In genomic region chr13:68707296-68707747, GRCm38 (mm10) we compare ENCODE assay signal across 8 mouse cellular contexts.
A peak's percentile ranks its signal among the peaks of the same experiment; 100 is the strongest.
DNase-seq lines count a peak whose midpoint lies in the region; ATAC-seq lines count a peak whose summit lies in the region.

No protein-coding gene starts in this region.

- WGBS in embryonic facial prominence, embryonic 14.5 days = 70% methylated on average over 6 of the region's 6 CpGs
- 88% methylated on average over 6 of the region's 6 CpGs for WGBS in embryonic facial prominence, embryonic 10.5 days

- H3K27me3 ChIP-seq in embryonic facial prominence, embryonic 14.5 days (replicated peaks; ENCODE audit: control insufficient read depth, insufficient read depth, low read length) = no peaks in the 10 kb centered on the region
- no peaks in the 10 kb centered on the region for H3K27me3 ChIP-seq in embryonic facial prominence, embryonic 10.5 days (replicated peaks; ENCODE audit: low read depth, poor library complexity, severe bottlenecking)

- H3K9ac ChIP-seq in embryonic facial prominence, embryonic 14.5 days (ENCODE audit: low read depth, low read length) = no peak overlapping the region

- no peak overlapping the region for H3K4me2 ChIP-seq in embryonic facial prominence, embryonic 14.5 days (ENCODE audit: low read depth, low read length)

- no peaks in the 10 kb centered on the region for H3K4me1 ChIP-seq in embryonic facial prominence, embryonic 14.5 days (ENCODE audit: control insufficient read depth, insufficient read depth, low read length)
- no peaks in the 10 kb centered on the region for H3K4me1 ChIP-seq in embryonic facial prominence, embryonic 10.5 days

- peak; percentile 10 for DNase-seq in embryonic facial prominence, embryonic 14.5 days (ENCODE audit: low spot score)
- DNase-seq in embryonic facial prominence, embryonic 10.5 days (ENCODE audit: low spot score) = no peak
- peak; percentile 70 to 75 for DNase-seq in adrenal gland, postnatal 36 days
- peak; percentile 39 to 50 for DNase-seq in frontal cortex, postnatal 25 days (ENCODE audit: low spot score in 2 of 2)
- peak; percentile 90 for DNase-seq in left cerebral cortex, postnatal 4 days
- DNase-seq in spleen, postnatal 36 days (ENCODE audit: low spot score in 2 of 2) = no peak
- DNase-seq in urinary bladder, adult 2 months (ENCODE audit: low spot score) = no peak

- no peak overlapping the region for H3K27ac ChIP-seq in embryonic facial prominence, embryonic 14.5 days (replicated peaks; ENCODE audit: low read depth, low read length)
- no peak overlapping the region for H3K27ac ChIP-seq in embryonic facial prominence, embryonic 10.5 days (replicated peaks)

- intact Hi-C loops in left cerebral cortex, postnatal 4 days (cut with DNase I) = no loop called here

- no peaks in the 10 kb centered on the region for H3K36me3 ChIP-seq in embryonic facial prominence, embryonic 14.5 days (ENCODE audit: control insufficient read depth, insufficient read depth, low read length)
- no peaks in the 10 kb centered on the region for H3K36me3 ChIP-seq in embryonic facial prominence, embryonic 10.5 days (replicated peaks)

- H3K9me3 ChIP-seq in embryonic facial prominence, embryonic 14.5 days (ENCODE audit: control insufficient read depth, low read length) = no peaks in the 10 kb centered on the region
- no peaks in the 10 kb centered on the region for H3K9me3 ChIP-seq in embryonic facial prominence, embryonic 10.5 days

- no peak for ATAC-seq in embryonic facial prominence, embryonic 14.5 days (ENCODE audit: low read depth)
- ATAC-seq in erythroid progenitor cell, adult 5-6 weeks (replicated peaks; ENCODE audit: low FRiP score, poor library complexity, severe bottlenecking) = no peak

- H3K4me3 ChIP-seq in embryonic facial prominence, embryonic 14.5 days (ENCODE audit: low read depth, low read length) = no peak overlapping the region
- no peak overlapping the region for H3K4me3 ChIP-seq in embryonic facial prominence, embryonic 10.5 days

Comparison
In these comparisons a context has a peak if more than half of its experiments do, and no peak if none do; other contexts are left out.
1. DNase-seq: peak in embryonic facial prominence, embryonic 14.5 days (single experiment), adrenal gland, postnatal 36 days (2 of 2), frontal cortex, postnatal 25 days (2 of 2) and left cerebral cortex, postnatal 4 days (single experiment); none in embryonic facial prominence, embryonic 10.5 days (single experiment), spleen, postnatal 36 days (0 of 2) and urinary bladder, adult 2 months (single experiment).